Mouse (Mus musculus) testis, adult 2 months (tissue): Measurements from ENCODE around the gene Lmod2. TPM values are rescaled to one million over a fixed set of nuclear protein-coding genes. Genes with fewer than 3 reads are reported as not detected.

Experiments used
- H3K27ac ChIP-seq: fragments of 200-500 bp; 2 replicates; pipeline ENCODE4 v1.5.1; 2012; ENCODE audit warnings: low read depth, low read length; ENCODE audit not compliant: control insufficient read depth, insufficient read depth
- H3K27me3 ChIP-seq: fragments of 200-500 bp; 2 replicates; pipeline ENCODE4 v1.6.1; 2012; ENCODE audit warnings: mild to moderate bottlenecking, low read length, moderate library complexity; ENCODE audit not compliant: control insufficient read depth, insufficient read depth
- H3K36me3 ChIP-seq: fragments of 200-500 bp; 2 replicates; pipeline ENCODE4 v1.6.1; 2012; ENCODE audit warnings: mild to moderate bottlenecking, low read length; ENCODE audit not compliant: control insufficient read depth, insufficient read depth
- H3K4me1 ChIP-seq: fragments of 200-500 bp; 2 replicates; pipeline ENCODE4 v1.6.1; 2012; ENCODE audit warnings: low read length; ENCODE audit not compliant: control insufficient read depth, insufficient read depth
- H3K4me3 ChIP-seq: fragments of 200-500 bp; 2 replicates; pipeline ENCODE4 v1.5.1; 2012; ENCODE audit warnings: low read depth, mild to moderate bottlenecking, low read length, moderate library complexity, mixed read lengths; ENCODE audit not compliant: control insufficient read depth
- CTCF ChIP-seq: fragments of 200-500 bp; IDR thresholded peaks from 2 replicates; pipeline ENCODE4 v1.5.1; 2012; ENCODE audit warnings: low read depth, mild to moderate bottlenecking, inconsistent platforms, low read length, moderate library complexity; ENCODE audit not compliant: control insufficient read depth, insufficient read depth, insufficient replicate concordance
- POLR2A ChIP-seq: fragments of 200-500 bp; IDR thresholded peaks from 2 replicates; pipeline ENCODE4 v1.6.1; 2012; ENCODE audit warnings: low read depth, mild to moderate bottlenecking, inconsistent platforms, low read length, moderate library complexity; ENCODE audit not compliant: control insufficient read depth
- polyA plus RNA-seq: library from polyadenylated mRNA; depleted of rRNA; stranded (reverse); fragments of >200 nt; gene quantifications from 2 replicates; pipeline ENCODE4 v1.2.3, GENCODE M21; 2012

Lmod2 gene
- polyA plus RNA-seq, 1 experiment: not detected

- Histone ChIP-seq H3K27me3 (no peaks in the 10 kb centered on the region), H3K36me3 (no peaks in the 10 kb centered on the region), H3K4me1 (peaks cover 8% of the 10 kb centered on the region), H3K27ac (no peak overlapping the region), H3K4me3 (no peak overlapping the region)
- TF ChIP-seq POLR2A: no peak
- TF ChIP-seq CTCF: no peak
Measured at GRCm38 (mm10) chr6:24600726-24601125, 3.2 kb downstream of the Lmod2 start.

- Histone ChIP-seq H3K27me3 (no peaks in the 10 kb centered on the region), H3K27ac (no peak overlapping the region), H3K36me3 (no peaks in the 10 kb centered on the region), H3K4me3 (no peak overlapping the region), H3K4me1 (peaks cover 8% of the 10 kb centered on the region)
- TF ChIP-seq POLR2A (no peak), CTCF (no peak)
Measured at GRCm38 (mm10) chr6:24601668-24602067, 4.1 kb downstream of the Lmod2 start.

- TF ChIP-seq POLR2A (no peak), CTCF (no peak)
- Histone ChIP-seq H3K36me3 (no peaks in the 10 kb centered on the region), H3K27me3 (no peaks in the 10 kb centered on the region), H3K27ac (no peak overlapping the region), H3K4me3 (no peak overlapping the region), H3K4me1 (peaks cover 7% of the 10 kb centered on the region)
Measured at GRCm38 (mm10) chr6:24602351-24602750, 4.8 kb downstream of the Lmod2 start.

GRCm38 (mm10) chr6:24602993-24603392, 5.4 kb downstream of the Lmod2 start:
- Histone ChIP-seq H3K27ac (no peak overlapping the region), H3K4me1 (peaks cover 2% of the 10 kb centered on the region), H3K4me3 (no peak overlapping the region), H3K36me3 (no peaks in the 10 kb centered on the region), H3K27me3 (no peaks in the 10 kb centered on the region)
- no peak for TF ChIP-seq POLR2A
- TF ChIP-seq CTCF: no peak

- H3K27ac ChIP-seq: no peak overlapping the region
- no peaks in the 10 kb centered on the region for H3K36me3 ChIP-seq
- H3K4me3 ChIP-seq: no peak overlapping the region
- H3K4me1 ChIP-seq: peaks cover 2% of the 10 kb centered on the region
- no peaks in the 10 kb centered on the region for H3K27me3 ChIP-seq
- TF ChIP-seq POLR2A (no peak), CTCF (no peak)
Measured at GRCm38 (mm10) chr6:24604289-24604688, 6.7 kb downstream of the Lmod2 start.

- TF ChIP-seq CTCF: no peak
- no peaks in the 10 kb centered on the region for H3K27me3 ChIP-seq
- H3K36me3 ChIP-seq: no peaks in the 10 kb centered on the region
Measured at GRCm38 (mm10) chr6:24605631-24606030, 8.1 kb downstream of the Lmod2 start.

GRCm38 (mm10) chr6:24606512-24606911, 8.9 kb downstream of the Lmod2 start:
- TF ChIP-seq POLR2A: no peak
- no peak for TF ChIP-seq CTCF
- H3K36me3 ChIP-seq: no peaks in the 10 kb centered on the region
- peaks cover 2% of the 10 kb centered on the region for H3K4me1 ChIP-seq
- H3K4me3 ChIP-seq: no peak overlapping the region
- no peaks in the 10 kb centered on the region for H3K27me3 ChIP-seq
- H3K27ac ChIP-seq: no peak overlapping the region

More at GRCm38 (mm10) chr6:24605631-24606030, 8.1 kb downstream of the Lmod2 start:
- peaks cover 2% of the 10 kb centered on the region for H3K4me1 ChIP-seq
- H3K27ac ChIP-seq: no peak overlapping the region
- H3K4me3 ChIP-seq: no peak overlapping the region

GRCm38 (mm10) chr6:24607531-24607930, 10.0 kb downstream of the Lmod2 start:
- Histone ChIP-seq H3K27ac (no peak overlapping the region), H3K4me3 (no peak overlapping the region), H3K27me3 (no peaks in the 10 kb centered on the region), H3K4me1 (peaks cover 2% of the 10 kb centered on the region), H3K36me3 (no peaks in the 10 kb centered on the region)
- TF ChIP-seq POLR2A (no peak), CTCF (no peak)
